Mouse (Mus musculus): ENCODE results near the gene Taf4.

Gene Taf4

DNA sequence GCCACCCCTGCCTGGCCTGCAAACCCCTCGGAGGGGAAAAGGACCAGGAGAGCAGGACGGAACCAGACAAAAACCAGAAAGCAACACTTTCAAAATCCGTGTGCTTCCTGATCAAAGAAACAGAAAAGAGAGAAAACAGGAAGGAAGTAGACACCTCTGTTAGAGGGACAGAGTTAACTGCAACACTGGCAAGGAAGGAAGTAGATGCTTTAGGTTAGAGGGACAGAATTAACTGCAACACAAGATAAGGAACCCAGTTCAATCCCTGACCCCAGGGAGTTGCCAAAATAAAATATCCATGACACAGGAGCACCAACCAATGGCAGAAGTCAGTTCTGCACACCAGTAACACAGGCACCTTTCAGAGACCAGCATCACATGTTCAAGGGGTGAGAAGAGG, 42.3 kb downstream of the Taf4 start:
- no peak for DNase-seq

DNA sequence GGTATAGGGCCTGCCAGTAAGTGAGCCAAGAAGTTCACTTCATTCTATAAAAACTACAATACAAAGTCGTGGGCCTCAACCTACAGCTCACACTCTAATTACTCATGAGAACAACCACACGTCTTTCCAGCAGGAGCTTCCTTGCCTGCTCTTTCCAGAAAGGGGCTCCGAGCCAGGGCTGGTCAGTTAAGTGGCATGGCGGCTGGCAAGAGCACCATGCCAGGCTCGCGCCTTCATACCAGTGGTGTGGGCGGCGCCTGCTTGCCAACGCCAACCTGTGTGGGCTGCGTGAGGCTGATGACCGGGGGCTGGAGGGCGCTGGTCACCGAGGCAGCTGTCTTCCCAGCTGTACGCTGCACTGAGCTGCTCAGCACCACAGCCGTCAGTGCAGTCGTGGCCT, 44.7 kb downstream of the Taf4 start:
- DNase-seq: no peak

DNA sequence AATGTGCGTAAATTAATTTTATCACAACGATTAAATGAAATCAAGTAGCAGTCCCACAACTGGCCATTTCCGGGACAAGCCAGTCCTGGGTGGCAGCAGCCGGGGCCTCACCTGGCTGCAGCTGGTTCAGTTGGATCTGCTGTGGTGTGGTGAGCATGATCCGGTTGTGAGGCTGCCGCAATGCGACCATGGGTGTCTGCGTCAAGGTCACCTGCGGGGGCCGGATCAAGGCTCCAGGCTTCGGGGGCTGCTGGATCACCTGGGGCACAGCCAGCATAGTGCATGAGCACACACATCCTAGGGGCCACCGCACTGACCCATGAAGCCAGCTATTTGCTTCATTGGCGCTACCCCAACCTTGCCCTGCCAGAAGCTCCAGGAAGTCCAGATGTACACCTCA, 47.3 kb downstream of the Taf4 start:
- DNase-seq: no peak

DNA sequence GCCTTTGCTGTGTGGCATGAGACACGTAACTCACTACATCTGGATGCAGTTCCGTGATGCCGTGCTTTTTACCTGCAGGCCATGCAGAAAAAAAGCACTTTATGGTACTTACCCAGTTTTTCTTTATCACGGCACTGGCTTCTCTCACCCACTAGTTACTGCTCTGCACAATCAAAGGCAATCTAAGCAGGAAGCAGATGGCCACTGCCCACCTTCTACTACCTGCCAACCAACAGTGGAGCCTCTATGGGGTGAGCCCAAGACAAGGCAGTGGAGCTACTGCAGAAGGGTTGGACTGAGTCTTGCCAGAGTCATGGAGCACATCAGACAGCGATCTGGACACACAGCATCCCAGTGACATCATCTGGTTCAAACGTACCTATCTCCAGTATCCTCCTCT, 52.4 kb downstream of the Taf4 start:
- DNase-seq: no peak

DNA sequence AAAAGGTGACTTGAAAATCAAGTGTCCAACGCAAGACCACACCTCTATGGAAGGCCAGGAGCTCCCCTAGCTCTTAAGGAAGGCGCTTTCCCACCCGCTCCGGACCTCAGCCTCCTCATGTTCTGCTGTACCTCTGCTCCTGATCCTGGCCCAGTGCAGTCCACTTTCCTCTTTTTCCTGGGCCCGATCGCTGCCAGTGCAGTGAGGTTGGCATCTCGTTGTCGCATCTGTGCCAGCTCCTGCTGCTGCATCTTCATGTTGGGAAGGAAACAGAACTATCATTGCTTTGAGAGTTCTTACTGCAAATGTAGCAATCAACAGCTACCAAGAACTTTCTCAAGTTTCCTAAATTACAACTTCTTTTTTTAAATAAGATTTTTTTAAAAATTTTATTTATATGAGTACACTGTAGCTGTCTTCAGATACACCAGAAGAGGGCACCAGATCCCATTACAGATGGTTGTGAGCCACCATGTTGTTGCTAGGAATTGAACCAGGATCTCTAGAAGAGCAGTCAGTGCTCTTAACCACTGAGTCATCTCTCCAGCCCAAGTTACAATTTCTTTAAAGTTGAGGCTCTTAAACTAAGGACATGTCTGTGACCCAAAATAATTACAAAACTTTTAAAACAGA, 55.3 kb downstream of the Taf4 start:
- no peak for DNase-seq

DNA sequence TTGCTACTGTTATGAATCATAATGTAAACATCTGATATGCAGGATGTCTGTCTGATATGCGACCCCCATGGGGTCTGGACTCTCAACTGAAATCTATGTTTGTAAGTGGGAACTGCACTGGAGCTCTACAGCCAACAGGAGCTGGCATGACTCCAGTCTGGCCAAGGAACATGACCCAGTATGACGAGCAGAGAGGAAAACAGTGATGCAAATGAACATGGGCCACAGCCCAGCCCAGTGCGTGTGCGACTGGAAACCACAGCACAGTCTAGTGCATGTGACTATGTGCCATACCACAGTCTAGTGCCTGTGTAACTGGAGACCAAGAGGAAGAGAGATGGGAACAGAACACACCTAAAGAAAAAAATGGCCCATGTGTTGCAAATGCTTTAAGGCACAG, 56.4 kb downstream of the Taf4 start:
- no peak for DNase-seq

DNA sequence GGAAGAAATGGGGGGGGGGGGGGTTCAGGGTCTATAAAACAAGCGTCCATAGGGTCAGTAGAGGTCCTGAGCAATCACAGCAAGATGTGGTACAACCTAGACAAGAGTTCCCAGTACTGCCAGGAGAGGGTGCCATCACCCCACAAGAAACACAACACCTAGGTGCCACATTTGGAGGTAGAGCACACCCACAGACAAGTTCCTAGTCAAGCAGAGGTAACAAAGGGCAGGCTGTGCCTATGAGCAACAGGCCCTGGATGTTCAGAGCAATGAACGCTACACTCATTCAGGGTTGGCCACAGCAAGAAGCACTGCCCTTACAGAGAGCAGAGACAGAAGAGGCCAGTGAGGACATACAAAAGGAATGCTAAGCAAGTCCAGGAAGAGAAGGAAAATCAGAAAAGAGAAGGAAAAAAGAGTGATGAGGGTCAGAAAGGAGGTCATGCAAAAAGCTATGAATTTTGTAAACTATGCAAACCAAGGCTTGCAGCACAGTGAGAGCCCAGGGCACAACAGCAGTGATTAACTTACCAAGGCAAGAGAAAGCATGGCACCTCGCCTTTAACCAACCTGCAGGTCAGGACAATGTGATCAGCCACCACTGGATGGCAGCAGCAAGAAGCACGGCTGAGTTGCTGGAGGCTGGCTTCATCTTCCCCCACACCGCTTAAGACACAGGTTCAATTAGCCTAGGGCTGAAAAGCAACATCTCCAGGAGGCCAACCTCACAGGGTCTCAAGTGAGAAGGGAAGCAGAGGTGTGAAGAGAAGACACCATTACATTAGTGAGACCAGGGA, 59.4 kb downstream of the Taf4 start:
- peak; percentile 43 to 51 for DNase-seq

DNA sequence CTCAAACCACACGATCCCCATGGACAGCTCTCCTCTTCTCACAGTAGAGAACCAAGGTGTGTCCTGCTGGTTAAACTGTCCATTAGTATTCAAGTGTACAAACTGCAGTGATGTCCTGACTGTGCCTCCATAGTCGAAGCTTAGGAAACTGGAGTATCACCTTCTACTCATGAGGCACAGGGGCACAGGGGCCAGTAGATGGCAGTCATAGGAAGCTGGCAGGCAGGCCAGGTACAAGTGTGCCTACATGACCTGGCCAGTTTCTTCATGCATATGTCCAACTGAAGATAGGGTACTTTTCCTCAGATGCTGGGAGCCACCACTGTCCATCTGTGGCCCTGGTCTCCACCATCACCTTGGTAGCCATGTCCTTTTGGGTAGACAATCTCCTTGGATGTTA, 62.2 kb downstream of the Taf4 start:
- no peak for DNase-seq

DNA sequence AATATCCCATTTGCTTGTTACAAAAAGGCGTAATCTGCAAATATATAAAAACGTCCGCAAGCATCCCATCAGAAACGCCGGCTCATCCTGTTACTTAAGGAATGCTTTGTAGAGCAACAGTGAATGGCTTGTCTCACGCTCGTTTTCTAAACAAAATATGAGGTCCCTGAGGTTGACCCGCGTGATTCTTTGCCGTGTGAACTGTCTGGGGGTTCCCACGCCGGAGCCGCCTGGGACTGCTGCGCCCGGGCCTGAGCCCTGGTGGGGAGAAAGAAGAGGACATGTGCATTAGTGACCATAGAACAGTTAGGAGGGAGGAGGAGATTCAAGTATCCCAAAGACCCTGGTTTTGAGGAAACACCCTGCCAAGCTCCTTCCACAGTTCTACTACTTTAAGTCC, 63.1 kb downstream of the Taf4 start:
- no peak for DNase-seq

DNA sequence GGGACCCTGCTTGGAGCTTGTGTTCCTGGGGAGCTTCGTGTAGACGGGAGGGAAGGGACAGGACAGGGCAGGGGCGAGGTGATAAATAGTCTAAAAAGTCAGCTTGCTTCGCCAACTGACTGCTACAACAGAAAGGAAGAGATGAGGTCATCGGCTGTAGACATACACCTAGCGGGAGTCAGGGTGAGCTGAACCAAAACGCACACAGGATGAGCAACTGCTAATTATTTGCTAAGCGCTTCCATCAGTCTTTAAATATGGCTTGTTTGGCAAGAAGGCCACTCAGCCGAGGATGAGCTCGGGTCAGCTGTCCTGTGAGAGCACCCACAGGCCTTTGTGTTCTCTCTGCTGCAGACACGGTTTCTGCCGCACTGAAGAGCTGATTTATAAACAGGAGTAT, 63.5 kb downstream of the Taf4 start:
- DNase-seq: no peak

DNA sequence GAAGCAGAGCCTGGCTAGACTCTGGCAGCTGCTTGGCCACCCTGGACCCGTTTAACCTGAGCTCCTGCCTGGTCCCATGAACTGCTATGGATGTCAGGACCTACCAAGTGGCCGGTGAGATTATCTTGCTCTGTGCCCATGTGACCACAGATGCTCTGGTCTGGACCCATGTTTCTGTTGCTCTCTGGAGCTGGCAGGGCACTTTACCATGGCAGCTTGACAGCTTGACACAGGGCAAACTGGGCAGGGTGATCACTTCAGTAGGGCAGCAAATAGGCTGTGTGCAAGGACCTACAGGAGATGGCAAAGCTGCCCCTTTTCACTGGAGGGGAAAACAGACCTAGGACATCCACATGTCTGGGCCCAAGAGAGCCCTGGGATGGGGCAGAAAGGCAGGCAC, 79.5 kb downstream of the Taf4 start:
- DNase-seq: no peak

DNA sequence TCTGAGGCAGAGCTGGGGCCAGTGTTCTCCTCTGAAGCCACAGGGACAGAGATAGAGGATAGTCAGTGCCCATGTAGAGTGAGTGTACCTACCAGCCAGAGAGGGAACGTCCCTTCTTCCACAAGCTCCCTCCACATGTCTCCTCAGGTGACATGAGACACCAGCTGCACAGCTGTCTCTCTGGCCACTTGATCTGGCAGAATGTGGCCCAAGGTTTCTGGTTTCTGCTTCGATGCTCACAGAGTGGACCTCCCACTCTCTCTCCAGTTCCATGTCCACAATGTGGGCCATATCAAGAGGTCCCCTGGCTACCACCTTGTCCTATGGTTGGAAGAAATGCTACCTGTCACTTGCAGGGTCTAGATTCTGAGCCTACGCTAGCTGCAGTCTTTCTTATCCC, 85.4 kb downstream of the Taf4 start:
- DNase-seq: no peak

DNA sequence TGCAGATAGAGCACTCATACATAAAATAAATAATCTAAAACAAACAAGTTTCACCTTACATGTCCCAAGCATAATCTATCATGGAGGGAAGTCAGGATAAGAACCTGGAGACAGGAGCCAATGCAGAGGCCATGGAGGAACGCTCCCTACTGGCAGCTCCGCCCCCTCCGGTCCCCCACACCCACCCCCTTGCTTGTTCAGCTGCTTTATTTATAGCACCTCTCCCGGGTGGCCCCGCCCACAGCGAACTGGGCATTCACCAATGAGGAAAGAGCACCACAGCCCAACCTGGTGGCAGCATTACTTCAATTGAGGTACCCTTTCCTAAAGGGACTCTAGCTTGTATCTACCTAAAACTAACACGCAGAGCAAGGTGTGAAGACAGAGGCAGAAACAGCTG, 91.9 kb downstream of the Taf4 start:
- no peak for DNase-seq

DNA sequence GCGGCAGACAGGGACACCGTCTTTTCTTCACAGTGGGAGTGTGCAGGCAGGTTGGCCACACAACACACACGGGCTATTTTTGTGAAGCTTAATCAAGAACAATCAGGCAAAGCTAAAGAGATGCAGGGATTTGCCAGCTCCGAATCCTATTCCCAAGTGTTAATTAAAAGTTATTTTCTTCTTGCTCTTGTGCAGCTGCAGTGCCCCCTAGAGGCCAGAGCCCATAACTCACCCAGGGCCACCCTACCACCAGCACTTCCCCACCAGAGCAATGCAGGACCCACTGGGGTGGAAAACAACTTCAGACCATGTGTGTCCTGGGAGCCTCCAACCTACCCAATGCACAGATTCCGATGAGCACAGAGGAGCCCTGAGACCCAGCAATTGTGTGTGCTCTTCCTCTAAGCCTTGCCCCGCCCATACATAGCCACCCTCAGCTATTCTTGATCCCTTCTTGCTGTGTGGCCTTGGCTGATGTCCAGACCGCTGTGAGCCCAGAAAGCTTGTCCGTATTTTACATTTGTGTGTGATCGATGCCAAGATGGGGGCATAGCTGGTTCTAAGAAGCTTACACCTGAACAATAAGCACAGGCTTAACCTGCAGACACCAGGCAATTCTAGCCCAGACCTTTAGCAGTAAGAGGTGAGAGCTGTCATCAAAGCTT, 98.8 kb downstream of the Taf4 start:
- DNase-seq: no peak

DNA sequence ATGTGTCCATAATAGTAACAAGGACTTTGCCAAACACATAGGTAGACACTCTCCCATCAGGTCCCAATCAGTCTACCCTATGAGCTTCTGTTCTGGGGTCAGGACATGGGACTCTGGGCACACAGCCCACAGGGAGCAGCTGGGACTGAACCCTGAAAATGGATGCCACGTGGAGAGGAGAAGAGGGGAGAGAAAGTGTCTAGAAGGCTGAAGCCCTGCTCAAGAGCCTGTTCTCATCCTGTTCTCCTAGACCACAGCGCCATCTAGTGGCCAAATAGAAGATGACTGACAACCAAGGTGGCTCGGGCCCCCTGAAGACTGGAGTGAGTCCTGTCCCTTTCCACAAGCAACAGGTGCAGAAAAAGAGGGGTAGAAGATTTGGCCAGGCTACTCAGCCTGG, 101.3 kb downstream of the Taf4 start:
- DNase-seq: peak in 1 of 2 experiments; percentile 15

DNA sequence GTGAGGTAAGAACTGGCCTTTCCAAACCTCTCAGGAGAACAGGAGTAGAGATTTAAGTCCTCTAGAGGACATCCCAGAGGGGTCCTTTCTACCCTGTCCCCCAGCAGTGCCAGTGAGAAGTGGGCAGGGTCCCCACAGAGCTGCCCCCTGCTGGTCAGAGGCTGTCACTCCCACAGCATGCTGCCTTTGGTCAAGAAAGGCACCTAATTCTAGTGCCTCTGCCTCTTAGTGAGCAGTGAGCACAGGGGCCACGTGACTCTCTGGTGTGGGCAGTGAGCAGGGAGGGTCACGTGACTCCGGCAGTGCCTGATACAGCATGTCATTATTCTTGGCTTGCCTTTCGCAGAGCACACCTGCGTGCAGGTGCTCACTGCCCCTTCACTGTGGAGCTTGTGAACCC, 103.1 kb downstream of the Taf4 start:
- DNase-seq: peak in 1 of 2 experiments; percentile 6

DNA sequence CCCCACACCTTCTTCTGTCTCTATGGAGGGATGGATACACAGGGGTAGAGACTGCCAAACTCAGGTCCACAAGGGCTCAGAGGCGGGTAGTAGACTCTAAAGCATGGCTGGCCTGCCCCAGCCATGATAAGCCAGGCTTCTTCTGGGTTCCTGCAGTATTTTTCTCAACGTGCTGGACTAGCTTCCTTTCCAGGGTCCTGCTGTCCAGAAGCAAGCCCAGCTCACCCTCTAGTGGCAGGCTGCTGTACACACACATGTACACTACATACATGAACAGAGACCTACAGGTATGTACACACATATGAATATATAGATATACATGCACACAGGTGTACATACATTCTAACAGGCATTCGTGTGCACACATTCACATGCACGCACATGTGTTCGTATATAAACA, 103.7 kb downstream of the Taf4 start:
- no peak for DNase-seq

DNA sequence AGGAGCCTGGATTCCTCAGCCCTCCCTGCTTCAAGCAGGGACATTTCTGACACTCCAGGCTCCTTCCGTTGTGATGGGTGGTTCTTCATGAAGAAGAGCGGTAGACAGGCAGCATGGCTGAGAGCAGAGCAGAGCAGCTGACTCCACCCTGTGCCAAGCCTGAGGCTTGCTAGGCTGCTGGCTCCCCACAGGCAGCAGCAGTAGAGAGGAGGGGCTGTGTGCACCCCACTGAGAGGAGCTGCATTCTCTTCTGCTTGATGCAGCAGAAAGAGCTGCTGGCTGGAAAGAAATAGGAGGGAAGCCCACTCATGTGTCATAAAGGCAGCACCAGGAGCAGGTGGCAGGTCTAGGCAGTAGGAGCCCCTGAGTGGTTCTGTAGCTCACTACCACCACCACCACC, 106.6 kb downstream of the Taf4 start:
- no peak for DNase-seq

DNA sequence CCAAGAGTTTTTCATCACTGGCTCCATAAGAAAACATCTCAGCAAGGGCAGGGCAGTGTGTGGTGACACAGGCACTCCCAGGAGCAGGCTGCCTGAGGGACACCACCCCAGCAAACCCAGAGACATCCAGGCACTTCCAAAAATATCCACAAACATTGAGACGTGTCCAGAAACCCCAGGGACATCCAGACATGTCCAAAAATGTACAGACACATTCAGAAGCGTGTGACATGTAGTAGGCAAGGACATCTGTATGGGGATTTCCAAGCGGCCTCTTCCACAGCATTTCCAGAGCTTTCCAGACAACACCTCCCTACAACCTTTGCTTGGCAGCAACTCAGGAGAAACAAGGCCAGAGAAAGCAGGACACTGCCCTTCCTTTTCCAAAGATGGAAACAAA, 108.8 kb downstream of the Taf4 start:
- DNase-seq: no peak

DNA sequence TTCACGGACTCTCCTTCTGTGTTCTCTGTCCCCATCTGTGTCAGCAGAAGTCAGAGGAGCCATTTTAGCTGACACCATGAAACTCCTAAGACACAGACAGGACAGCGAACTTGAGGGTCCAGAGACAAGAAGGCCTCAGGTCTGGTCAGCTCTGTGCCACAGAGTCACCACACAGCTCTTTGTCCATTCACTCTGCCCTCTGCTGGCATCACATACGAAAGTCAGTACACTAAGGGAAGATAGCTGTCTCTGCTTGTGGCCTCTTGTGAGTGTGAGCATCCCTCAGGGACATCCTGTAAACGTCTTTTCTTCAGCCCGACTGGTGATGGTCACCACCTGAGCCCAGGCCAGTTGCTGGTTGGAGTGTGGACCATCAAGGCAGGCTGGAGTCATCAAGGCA, 111.3 kb downstream of the Taf4 start:
- DNase-seq: no peak

DNA sequence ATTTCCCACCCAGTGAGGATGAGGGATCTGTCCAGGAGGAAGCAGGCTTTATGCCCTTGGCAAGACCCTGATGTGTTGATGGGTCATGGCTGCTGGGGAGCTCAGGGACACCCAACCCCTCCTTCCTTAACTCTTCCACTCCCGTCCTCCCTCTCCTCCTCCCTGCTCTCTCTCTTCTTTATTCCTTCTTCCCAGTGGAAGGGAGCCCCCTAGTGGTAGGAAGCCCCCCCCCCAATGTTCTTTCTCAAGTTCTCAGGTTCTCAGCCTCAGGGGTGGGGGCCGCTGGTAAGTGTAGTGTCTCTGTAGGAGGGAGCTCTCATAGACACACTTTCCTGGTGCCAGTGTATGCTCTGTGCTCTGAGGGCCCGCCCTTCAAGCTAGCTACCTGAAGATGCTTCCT, 113.2 kb downstream of the Taf4 start:
- DNase-seq: no peak

DNA sequence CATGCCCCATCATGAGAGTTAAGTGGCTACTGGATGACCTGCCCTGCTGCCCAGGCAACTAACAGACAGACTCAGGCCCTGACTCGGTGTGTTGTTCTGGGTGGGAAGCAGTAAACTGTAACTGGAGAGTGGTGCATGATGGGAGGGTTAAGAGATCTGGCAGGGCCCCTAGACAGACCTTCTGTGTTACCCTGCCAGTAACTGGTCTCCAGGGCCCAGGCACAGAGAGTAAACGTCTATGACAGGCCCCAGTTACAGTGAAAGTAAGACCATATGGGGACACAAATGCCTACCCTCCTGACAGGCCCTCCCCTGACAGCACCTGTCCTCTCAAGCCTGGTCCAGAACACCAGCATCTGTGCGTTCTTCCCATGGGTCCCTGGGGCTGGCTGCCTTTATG, 113.8 kb downstream of the Taf4 start:
- no peak for DNase-seq
